8 mouse cellular contexts compared by ENCODE assay signal in genomic region chr1:74014538-74015327, GRCm38 (mm10).
DNase-seq lines count a peak whose midpoint lies in the region; ATAC-seq lines count a peak whose summit lies in the region.

No protein-coding gene starts in this region.

- no peaks in the 10 kb centered on the region for H3K27me3 ChIP-seq in heart, embryonic 15.5 days

- WGBS in heart, embryonic 15.5 days: 37% methylated on average over 10 of the region's 14 CpGs

- H3K4me3 ChIP-seq in heart, embryonic 15.5 days: no peak overlapping the region

- ATAC-seq in heart, embryonic 15.5 days (replicated peaks; ENCODE audit: insufficient number of reproducible peaks, insufficient read depth, low FRiP score, low read depth): no peak

- H3K4me1 ChIP-seq in heart, embryonic 15.5 days (replicated peaks): peaks cover 68% of the 10 kb centered on the region

- H3K4me2 ChIP-seq in heart, embryonic 15.5 days: no peak overlapping the region

- H3K9ac ChIP-seq in heart, embryonic 15.5 days: 0 out of 2 replicates have a peak overlapping the region, but pooled peaks have one; percentile 11

- DNase-seq in gastrocnemius, adult 8-10 months (ENCODE audit: low spot score in 2 of 2): peak; percentile 68 to 75
- DNase-seq in gastrocnemius, postnatal 10 days: no peak
- peak; percentile 18 for DNase-seq in liver
- peak; percentile 95 for DNase-seq in skeletal muscle tissue, adult 2 months (ENCODE audit: low read depth, low spot score)
- no peak for DNase-seq in left cerebral cortex, postnatal 10 days (ENCODE audit: extremely low spot score in 1 of 2, low spot score in 2 of 2)
- DNase-seq in layer of hippocampus, postnatal 25 days (ENCODE audit: extremely low spot score in 1 of 2, low spot score in 1 of 2): no peak
- no peak for DNase-seq in layer of hippocampus, adult 8-10 months (ENCODE audit: low spot score in 2 of 2)

- intact Hi-C loops in left cerebral cortex, postnatal 10 days (cut with DNase I): no loop called here

- H3K27ac ChIP-seq in heart, embryonic 15.5 days: peak overlapping the region; percentile 77

- no peaks in the 10 kb centered on the region for H3K9me3 ChIP-seq in heart, embryonic 15.5 days (replicated peaks)

- H3K36me3 ChIP-seq in heart, embryonic 15.5 days: no peaks in the 10 kb centered on the region

Comparison
In these comparisons a context has a peak if more than half of its experiments do, and no peak if none do; other contexts are left out.
1. DNase-seq: peak in gastrocnemius, adult 8-10 months (2 of 2), liver (single experiment) and skeletal muscle tissue, adult 2 months (single experiment); none in gastrocnemius, postnatal 10 days (single experiment), left cerebral cortex, postnatal 10 days (0 of 2), layer of hippocampus, postnatal 25 days (0 of 2) and layer of hippocampus, adult 8-10 months (0 of 2).